Mouse (Mus musculus): ENCODE data around the gene Prrc2a. TPM values are rescaled to one million over a fixed set of nuclear protein-coding genes. Genes with fewer than 3 reads are reported as not detected.

The Prrc2a gene
- total and polyA plus RNA-seq, 2 experiments from 2014 or later = 88.0 to 230 TPM

DNA sequence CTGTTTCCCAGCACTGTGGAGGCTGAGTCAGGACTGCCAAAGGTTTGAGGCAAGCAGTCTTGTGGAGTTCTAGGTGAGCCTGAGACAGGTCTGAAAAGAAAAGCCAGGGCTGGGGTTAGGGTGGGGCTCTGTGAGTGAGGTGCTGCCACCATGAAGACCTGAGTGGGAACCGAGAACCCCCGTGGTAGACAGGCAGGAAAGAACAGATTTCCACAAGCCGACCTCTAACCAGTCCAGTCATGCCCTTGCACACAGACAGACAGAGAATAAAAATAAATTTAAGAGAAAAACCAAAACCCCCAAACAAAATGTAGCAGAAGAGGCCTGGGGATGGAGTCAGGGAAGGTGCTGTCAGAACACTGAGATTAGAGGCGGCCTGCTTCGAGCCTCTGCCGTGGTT is 10.7 kb upstream of the Prrc2a start:
- 59% methylated on average over 6 of the region's 6 CpGs for WGBS
- Histone ChIP-seq H3K27me3 (ENCODE audit: insufficient read depth, low read length) (no peaks in the 10 kb centered on the region), H3K9ac (replicated peaks; ENCODE audit: low read length, poor library complexity, severe bottlenecking) (no peak overlapping the region), H3K36me3 (ENCODE audit: insufficient read depth, low read length) (no peaks in the 10 kb centered on the region), H3K4me3 (ENCODE audit: low read depth, low read length) (no peak overlapping the region), H3K27ac (ENCODE audit: low read depth, low read length) (no peak overlapping the region), H3K4me1 (ENCODE audit: insufficient read depth, low read length) (no peaks in the 10 kb centered on the region), H3K9me3 (ENCODE audit: low read length) (no peaks in the 10 kb centered on the region), H3K4me2 (ENCODE audit: low read depth, low read length, poor library complexity, severe bottlenecking) (no peak overlapping the region)
- no peak for DNase-seq (ENCODE audit: low spot score)
- ATAC-seq (ENCODE audit: low FRiP score) = no peak
- no peak for TF ChIP-seq CTCF (IDR thresholded peaks at IDR 0.05)

DNA sequence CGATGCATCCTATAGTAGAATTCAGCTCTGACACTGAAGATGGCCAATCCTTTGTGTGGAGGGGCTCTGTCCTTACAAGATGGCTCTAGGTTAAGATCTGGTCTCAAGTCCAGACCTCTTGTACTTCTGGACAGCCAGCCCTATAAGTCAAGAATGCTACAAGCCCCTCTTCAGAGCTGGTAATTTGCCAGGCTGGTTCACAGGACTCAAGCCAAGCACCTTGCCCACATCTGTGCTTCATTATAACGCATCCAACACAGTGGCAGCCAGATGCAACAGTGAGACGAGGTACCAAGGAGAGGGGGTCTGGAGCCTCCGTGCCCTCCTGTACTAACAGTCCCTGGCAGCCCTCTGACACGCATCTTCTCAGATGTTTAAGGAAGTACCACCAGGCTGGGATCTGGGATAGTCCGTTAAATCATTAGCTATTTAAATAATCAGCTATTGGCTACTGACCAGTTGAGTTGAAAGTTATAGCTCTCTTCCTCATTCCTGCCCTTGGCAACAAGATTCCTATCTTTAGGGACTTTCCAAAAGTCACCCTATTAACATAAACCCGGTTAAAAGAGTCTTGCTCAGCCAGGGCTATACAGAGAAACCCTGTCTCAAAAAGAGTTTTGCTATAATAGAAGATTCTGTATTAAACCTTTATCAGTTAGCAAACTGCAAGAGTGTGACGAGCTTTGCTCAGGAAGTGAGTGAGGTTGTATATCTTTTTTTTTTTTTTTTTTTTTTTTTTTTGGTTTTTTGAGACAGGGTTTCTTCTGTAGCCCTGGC is 9.7 kb upstream of the Prrc2a start:
- no peak overlapping the region for H3K9ac ChIP-seq (replicated peaks; ENCODE audit: low read length, poor library complexity, severe bottlenecking)
- H3K27me3 ChIP-seq (ENCODE audit: insufficient read depth, low read length) = no peaks in the 10 kb centered on the region
- no peak for DNase-seq (ENCODE audit: low spot score)
- no peak for TF ChIP-seq CTCF (IDR thresholded peaks at IDR 0.05)
- H3K4me1 ChIP-seq (ENCODE audit: insufficient read depth, low read length) = no peaks in the 10 kb centered on the region
- no peak for ATAC-seq (ENCODE audit: low FRiP score)
- no peaks in the 10 kb centered on the region for H3K36me3 ChIP-seq (ENCODE audit: insufficient read depth, low read length)
- H3K4me2 ChIP-seq (ENCODE audit: low read depth, low read length, poor library complexity, severe bottlenecking) = no peak overlapping the region
- 69% methylated on average over 8 of the region's 8 CpGs for WGBS
- no peaks in the 10 kb centered on the region for H3K9me3 ChIP-seq (ENCODE audit: low read length)
- no peak overlapping the region for H3K27ac ChIP-seq (ENCODE audit: low read depth, low read length)
- H3K4me3 ChIP-seq (ENCODE audit: low read depth, low read length) = no peak overlapping the region

DNA sequence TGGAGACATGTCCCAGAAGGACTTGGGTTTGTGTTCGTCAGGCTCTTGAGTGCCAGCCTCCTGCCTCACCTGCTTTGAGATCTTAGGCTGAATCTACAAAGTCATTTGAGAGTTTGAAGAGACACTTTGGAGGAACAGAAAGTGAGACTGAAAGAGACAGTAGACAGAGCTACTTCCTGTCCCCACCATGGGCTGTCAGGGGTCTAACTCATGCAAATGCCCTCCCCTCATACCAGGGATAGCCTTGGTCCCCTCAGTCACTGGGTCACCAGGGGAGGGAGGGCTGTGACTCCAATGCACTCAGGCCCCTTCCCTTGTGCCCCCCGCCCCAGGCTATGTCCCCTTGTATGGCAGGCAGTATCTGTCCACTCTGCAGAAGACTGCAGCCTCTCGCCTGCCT is 8.6 kb upstream of the Prrc2a start:
- ATAC-seq (ENCODE audit: low FRiP score) (no peak), DNase-seq (ENCODE audit: low spot score) (no peak)
- Histone ChIP-seq H3K9me3 (ENCODE audit: low read length) (no peaks in the 10 kb centered on the region), H3K4me2 (ENCODE audit: low read depth, low read length, poor library complexity, severe bottlenecking) (no peak overlapping the region), H3K27me3 (ENCODE audit: insufficient read depth, low read length) (no peaks in the 10 kb centered on the region), H3K27ac (ENCODE audit: low read depth, low read length) (no peak overlapping the region), H3K36me3 (ENCODE audit: insufficient read depth, low read length) (no peaks in the 10 kb centered on the region), H3K4me1 (ENCODE audit: insufficient read depth, low read length) (no peaks in the 10 kb centered on the region), H3K4me3 (ENCODE audit: low read depth, low read length) (no peak overlapping the region), H3K9ac (replicated peaks; ENCODE audit: low read length, poor library complexity, severe bottlenecking) (no peak overlapping the region)
- WGBS = 73% methylated on average over 3 of the region's 3 CpGs
- no peak for TF ChIP-seq CTCF (IDR thresholded peaks at IDR 0.05)

DNA sequence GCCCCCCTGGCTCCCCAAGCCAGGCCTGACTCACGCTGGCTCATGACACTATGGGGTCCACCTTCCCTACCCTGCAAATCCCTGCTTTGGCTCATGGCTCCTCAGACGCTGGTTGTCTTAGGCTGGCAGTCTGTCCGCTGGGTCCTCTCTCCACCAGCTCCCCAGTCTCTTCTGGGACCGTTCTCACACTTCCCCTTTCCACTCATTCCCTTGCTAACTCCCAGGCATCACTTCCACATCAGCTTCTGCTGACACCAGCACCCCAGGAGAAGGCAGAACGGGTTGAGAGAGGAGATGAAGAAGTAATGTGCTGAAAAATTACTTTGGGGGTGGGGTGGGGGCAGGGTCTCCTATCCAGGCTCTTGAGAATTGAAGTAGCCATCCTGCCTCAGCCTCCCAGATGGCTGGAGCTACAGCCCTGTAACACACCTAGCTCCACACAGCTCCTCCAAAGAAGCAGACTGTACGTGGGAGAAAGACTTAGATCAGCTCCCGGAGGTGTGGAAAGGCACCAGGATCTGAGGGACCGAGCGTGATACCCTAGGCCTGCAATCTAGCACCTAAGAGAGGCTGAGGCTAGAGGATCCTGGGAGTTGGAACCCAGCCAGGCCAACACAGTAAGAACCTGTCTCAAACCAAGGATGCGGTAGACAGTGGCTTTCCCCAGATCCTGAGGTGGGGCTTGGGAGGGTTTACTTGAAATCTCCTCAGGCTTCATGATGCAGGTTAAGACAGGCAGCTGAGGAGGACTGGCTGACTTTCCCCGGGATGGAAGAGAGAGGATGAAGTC is 7.9 kb upstream of the Prrc2a start:
- TF ChIP-seq CTCF (IDR thresholded peaks at IDR 0.05) = no peak
- no peak for DNase-seq (ENCODE audit: low spot score)
- Histone ChIP-seq H3K4me2 (ENCODE audit: low read depth, low read length, poor library complexity, severe bottlenecking) (no peak overlapping the region), H3K27me3 (ENCODE audit: insufficient read depth, low read length) (no peaks in the 10 kb centered on the region), H3K9me3 (ENCODE audit: low read length) (no peaks in the 10 kb centered on the region), H3K4me1 (ENCODE audit: insufficient read depth, low read length) (no peaks in the 10 kb centered on the region), H3K4me3 (ENCODE audit: low read depth, low read length) (no peak overlapping the region), H3K27ac (ENCODE audit: low read depth, low read length) (no peak overlapping the region), H3K36me3 (ENCODE audit: insufficient read depth, low read length) (no peaks in the 10 kb centered on the region), H3K9ac (replicated peaks; ENCODE audit: low read length, poor library complexity, severe bottlenecking) (no peak overlapping the region)
- WGBS = 73% methylated on average over 11 of the region's 11 CpGs
- ATAC-seq (ENCODE audit: low FRiP score) = no peak

DNA sequence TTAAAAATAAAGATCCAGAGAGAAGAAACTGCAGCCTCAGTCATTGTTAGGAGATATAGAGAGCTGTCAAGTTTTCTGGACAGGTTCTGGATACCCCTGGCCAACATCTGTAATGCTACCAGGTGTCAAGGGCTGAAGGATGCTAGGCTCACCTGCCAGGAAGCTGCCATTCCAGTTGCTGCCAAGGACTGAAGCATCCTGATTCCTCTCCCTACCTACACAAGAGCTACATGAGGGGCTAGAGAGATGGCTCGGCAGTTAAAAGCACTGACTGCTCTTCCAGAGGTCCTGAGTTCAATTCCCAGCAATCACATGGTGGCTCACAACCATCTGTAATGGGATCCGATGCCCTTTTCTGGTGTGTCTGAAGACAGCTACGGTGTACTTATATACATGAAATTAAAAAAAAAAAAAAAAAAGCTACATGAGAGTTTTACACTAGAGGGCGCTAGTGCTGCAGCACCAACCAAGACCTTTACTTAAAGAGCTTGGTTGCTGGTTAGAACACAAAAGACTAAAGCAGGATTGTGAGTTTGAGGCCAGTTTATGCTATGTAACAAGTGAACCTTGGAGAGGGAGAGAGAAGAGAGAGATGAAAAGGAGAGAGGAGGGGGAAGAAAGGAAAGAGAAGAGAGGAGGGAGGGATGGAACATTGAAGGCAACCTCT is 4.0 kb upstream of the Prrc2a start:
- Histone ChIP-seq H3K4me3 (ENCODE audit: low read depth, low read length) (no peak overlapping the region), H3K9ac (replicated peaks; ENCODE audit: low read length, poor library complexity, severe bottlenecking) (no peak overlapping the region), H3K27me3 (ENCODE audit: insufficient read depth, low read length) (no peaks in the 10 kb centered on the region), H3K27ac (ENCODE audit: low read depth, low read length) (peak overlapping the region; percentile 43; the same call in 1 of the 2 replicates), H3K36me3 (ENCODE audit: insufficient read depth, low read length) (no peaks in the 10 kb centered on the region), H3K4me1 (ENCODE audit: insufficient read depth, low read length) (0 out of 2 replicates have a peak, but pooled peaks cover 3% of the 10 kb centered on the region), H3K4me2 (ENCODE audit: low read depth, low read length, poor library complexity, severe bottlenecking) (no peak overlapping the region), H3K9me3 (ENCODE audit: low read length) (no peaks in the 10 kb centered on the region)
- WGBS = 15% methylated on average over 4 of the region's 4 CpGs
- TF ChIP-seq CTCF (IDR thresholded peaks at IDR 0.05) = peak; percentile 86
- DNase-seq (ENCODE audit: low spot score) (peak; percentile 82), ATAC-seq (ENCODE audit: low FRiP score) (no peak)
